Mouse (Mus musculus): ENCODE data around the gene Csad. TPM values are rescaled to one million over a fixed set of nuclear protein-coding genes. Genes with fewer than 3 reads are reported as not detected.

Csad gene
- polyA plus RNA-seq, 1 experiment from 2014 or later = 89.6 TPM

GRCm38 (mm10) chr15:102136129-102136758 is 68.3 kb downstream of the Csad start, which contains the start of gene Spryd3:
Gene Spryd3 (minus strand): TSS chr15:102136234.
- Histone ChIP-seq H3K4me3 (peak within 1 kb of the TSS; percentile 83), H3K36me3 (peaks cover 22% of the 10 kb centered on the region), H3K4me1 (peaks cover 14% of the 10 kb centered on the region), H3K27me3 (no peaks in the 10 kb centered on the region), H3K9ac (peak within 1 kb of the TSS; percentile 83), H3K27ac (peak within 1 kb of the TSS; percentile 72), H3K4me2 (peak within 1 kb of the TSS; percentile 83), H3K9me3 (no peaks in the 10 kb centered on the region)
- ATAC-seq (ENCODE audit: insufficient number of reproducible peaks, insufficient read depth, low FRiP score, low TSS enrichment, low read depth) = peak; percentile 99
- WGBS = under 1% methylated on average over 50 of the region's 50 CpGs

- ATAC-seq (ENCODE audit: insufficient number of reproducible peaks, insufficient read depth, low FRiP score, low TSS enrichment, low read depth) = peak; percentile 76
- H3K4me2 ChIP-seq = peak overlapping the region; percentile 83
- 2% methylated on average over 35 of the region's 35 CpGs for WGBS
These were observed 68.9 kb downstream of the Csad start for GRCm38 (mm10) chr15:102135522-102136128.

GRCm38 (mm10) chr15:102134709-102135108 is 69.8 kb downstream of the Csad start:
- WGBS = 80% methylated on average over 2 of the region's 2 CpGs
- Histone ChIP-seq H3K9me3 (no peaks in the 10 kb centered on the region), H3K4me3 (peak overlapping the region; percentile 83; the same call in 1 of the 2 replicates), H3K4me2 (peak overlapping the region; percentile 83), H3K36me3 (peaks cover 37% of the 10 kb centered on the region), H3K27ac (peak overlapping the region; percentile 72; the same call in 1 of the 2 replicates), H3K27me3 (no peaks in the 10 kb centered on the region), H3K9ac (no peak overlapping the region), H3K4me1 (peaks cover 14% of the 10 kb centered on the region)
- no peak for ATAC-seq (ENCODE audit: insufficient number of reproducible peaks, insufficient read depth, low FRiP score, low TSS enrichment, low read depth)

More at GRCm38 (mm10) chr15:102135522-102136128, 68.9 kb downstream of the Csad start:
- no peaks in the 10 kb centered on the region for H3K27me3 ChIP-seq
- peak overlapping the region; percentile 83 for H3K4me3 ChIP-seq
- peaks cover 28% of the 10 kb centered on the region for H3K36me3 ChIP-seq
- peaks cover 14% of the 10 kb centered on the region for H3K4me1 ChIP-seq
- peak overlapping the region; percentile 83 for H3K9ac ChIP-seq
- H3K9me3 ChIP-seq = no peaks in the 10 kb centered on the region
- H3K27ac ChIP-seq = peak overlapping the region; percentile 72

GRCm38 (mm10) chr15:102133314-102133713 is 71.2 kb downstream of the Csad start:
- no peak overlapping the region for H3K9ac ChIP-seq
- no peak overlapping the region for H3K4me2 ChIP-seq
- H3K27ac ChIP-seq = no peak overlapping the region
- no peaks in the 10 kb centered on the region for H3K9me3 ChIP-seq
- no peaks in the 10 kb centered on the region for H3K27me3 ChIP-seq
- WGBS = 88% methylated on average over 9 of the region's 9 CpGs
- ATAC-seq (ENCODE audit: insufficient number of reproducible peaks, insufficient read depth, low FRiP score, low TSS enrichment, low read depth) = no peak
- peaks cover 50% of the 10 kb centered on the region for H3K36me3 ChIP-seq
- peaks cover 14% of the 10 kb centered on the region for H3K4me1 ChIP-seq
- no peak overlapping the region for H3K4me3 ChIP-seq

Other genes starting within 250 kb of the Csad start
- 38.6 and 86.0 TPM in 2 replicates for gene Krt8, start 200.2 kb downstream of the Csad start, polyA plus RNA-seq (2015; fragmentation: Nextera tagmentation; extraction: Ambion mirVana)
- gene Krt18, start 176.5 kb downstream of the Csad start, polyA plus RNA-seq (2015; fragmentation: Nextera tagmentation; extraction: Ambion mirVana) = 36.0 and 58.9 TPM in 2 replicates
- 120 and 129 TPM in 2 replicates for gene Eif4b, start 131.0 kb downstream of the Csad start, polyA plus RNA-seq (2015; fragmentation: Nextera tagmentation; extraction: Ambion mirVana)
- 40.1 and 49.3 TPM in 2 replicates for gene Tns2, start 104.3 kb downstream of the Csad start, polyA plus RNA-seq (2015; fragmentation: Nextera tagmentation; extraction: Ambion mirVana)
- 20.4 and 21.6 TPM in 2 replicates for gene Spryd3, start 68.5 kb downstream of the Csad start, polyA plus RNA-seq (2015; fragmentation: Nextera tagmentation; extraction: Ambion mirVana)
- 1.1 and 1.9 TPM in 2 replicates for gene Igfbp6, start 60.4 kb downstream of the Csad start, polyA plus RNA-seq (2015; fragmentation: Nextera tagmentation; extraction: Ambion mirVana)
- 0.88 TPM in 1 of 2 replicates, not detected in the other for gene Soat2, start 54.2 kb downstream of the Csad start, polyA plus RNA-seq (2015; fragmentation: Nextera tagmentation; extraction: Ambion mirVana)
- 82.4 and 86.3 TPM in 2 replicates for gene Zfp740, start 1.5 kb downstream of the Csad start, polyA plus RNA-seq (2015; fragmentation: Nextera tagmentation; extraction: Ambion mirVana)
- gene Itgb7, start 27.2 kb upstream of the Csad start, polyA plus RNA-seq (2015; fragmentation: Nextera tagmentation; extraction: Ambion mirVana) = 3.0 and 3.3 TPM in 2 replicates
- gene Rarg, start 52.8 kb upstream of the Csad start, polyA plus RNA-seq (2015; fragmentation: Nextera tagmentation; extraction: Ambion mirVana) = 135 and 143 TPM in 2 replicates
- 1.9 and 2.3 TPM in 2 replicates for gene Gm9918, start 65.8 kb upstream of the Csad start, polyA plus RNA-seq (2015; fragmentation: Nextera tagmentation; extraction: Ambion mirVana)
- gene Mfsd5, start 74.7 kb upstream of the Csad start, polyA plus RNA-seq (2015; fragmentation: Nextera tagmentation; extraction: Ambion mirVana) = 60.3 and 67.3 TPM in 2 replicates
- gene Espl1, start 91.5 kb upstream of the Csad start, polyA plus RNA-seq (2015; fragmentation: Nextera tagmentation; extraction: Ambion mirVana) = 25.3 and 26.4 TPM in 2 replicates
- gene Pfdn5, start 121.4 kb upstream of the Csad start, polyA plus RNA-seq (2015; fragmentation: Nextera tagmentation; extraction: Ambion mirVana) = 458 and 502 TPM in 2 replicates
- gene Myg1, start 127.0 kb upstream of the Csad start, polyA plus RNA-seq (2015; fragmentation: Nextera tagmentation; extraction: Ambion mirVana) = 109 TPM in 2 replicates
- gene Aaas, start 146.0 kb upstream of the Csad start, polyA plus RNA-seq (2015; fragmentation: Nextera tagmentation; extraction: Ambion mirVana) = 72.9 and 80.6 TPM in 2 replicates
- 24.1 and 32.7 TPM in 2 replicates for gene Sp7, start 162.5 kb upstream of the Csad start, polyA plus RNA-seq (2015; fragmentation: Nextera tagmentation; extraction: Ambion mirVana)
- gene Sp1, start 201.4 kb upstream of the Csad start, polyA plus RNA-seq (2015; fragmentation: Nextera tagmentation; extraction: Ambion mirVana) = 12.3 and 14.1 TPM in 2 replicates
- gene Amhr2, start 240.6 kb upstream of the Csad start, polyA plus RNA-seq (2015; fragmentation: Nextera tagmentation; extraction: Ambion mirVana) = not detected in 2 replicates